Mouse (Mus musculus): ENCODE results near the gene Farsb. TPM values are rescaled to one million over a fixed set of nuclear protein-coding genes. Genes with fewer than 3 reads are reported as not detected.

Farsb gene
- total RNA-seq, 2 experiments from 2014 or later = 64.3 to 68.0 TPM

Other genes starting within 250 kb of the Farsb start
- 1 to 10 TPM; 2.1 to 4.1 TPM for gene Sgpp2, start 178.6 kb downstream of the Farsb start, total RNA-seq (2021)
- gene Mogat1, start 22.1 kb upstream of the Farsb start, total RNA-seq (2021) = not detected
- under 1 TPM; 0.14 to 0.17 TPM for gene BC035947, start 23.3 kb upstream of the Farsb start, total RNA-seq (2021)
- gene Acsl3, start 168.9 kb upstream of the Farsb start, total RNA-seq (2021) = 100 to 1,000 TPM; 176 to 182 TPM
- 10 to 100 TPM; 25.6 to 25.7 TPM for gene Utp14b, start 169.1 kb upstream of the Farsb start, total RNA-seq (2021)

Data from layer of hippocampus, postnatal 14 days (tissue).